Mouse (Mus musculus): ENCODE results near the gene Mmp21. TPM values are rescaled to one million over a fixed set of nuclear protein-coding genes. Genes with fewer than 3 reads are reported as not detected.

Gene Mmp21
- polyA plus RNA-seq, 1 experiment from 2014 or later: 0.13 TPM

Other genes with a start within 250 kb of the Mmp21 start
- gene Tex36, start 77.9 kb downstream of the Mmp21 start, polyA plus RNA-seq (2015; fragmentation: Nextera tagmentation; extraction: Ambion mirVana): not detected in 2 replicates
- gene Edrf1, start 42.5 kb downstream of the Mmp21 start, polyA plus RNA-seq (2015; fragmentation: Nextera tagmentation; extraction: Ambion mirVana): 16.6 and 17.7 TPM in 2 replicates
- 150 and 164 TPM in 2 replicates for gene Bccip, start 29.3 kb upstream of the Mmp21 start, polyA plus RNA-seq (2015; fragmentation: Nextera tagmentation; extraction: Ambion mirVana)
- 33.7 and 34.2 TPM in 2 replicates for gene Uros, start 30.0 kb upstream of the Mmp21 start, polyA plus RNA-seq (2015; fragmentation: Nextera tagmentation; extraction: Ambion mirVana)
- 2.6 and 6.6 TPM in 2 replicates for gene Fank1, start 96.8 kb upstream of the Mmp21 start, polyA plus RNA-seq (2015; fragmentation: Nextera tagmentation; extraction: Ambion mirVana)
- gene Dhx32, start 102.7 kb upstream of the Mmp21 start, polyA plus RNA-seq (2015; fragmentation: Nextera tagmentation; extraction: Ambion mirVana): 29.1 TPM in 2 replicates